Mouse (Mus musculus): ENCODE measurements around the gene Gm4894. TPM values are rescaled to one million over a fixed set of nuclear protein-coding genes. Genes with fewer than 3 reads are reported as not detected.

The Gm4894 gene
- not detected in 2 replicates for polyA plus RNA-seq (2015; fragmentation: Nextera tagmentation; extraction: Ambion mirVana)

DNA sequence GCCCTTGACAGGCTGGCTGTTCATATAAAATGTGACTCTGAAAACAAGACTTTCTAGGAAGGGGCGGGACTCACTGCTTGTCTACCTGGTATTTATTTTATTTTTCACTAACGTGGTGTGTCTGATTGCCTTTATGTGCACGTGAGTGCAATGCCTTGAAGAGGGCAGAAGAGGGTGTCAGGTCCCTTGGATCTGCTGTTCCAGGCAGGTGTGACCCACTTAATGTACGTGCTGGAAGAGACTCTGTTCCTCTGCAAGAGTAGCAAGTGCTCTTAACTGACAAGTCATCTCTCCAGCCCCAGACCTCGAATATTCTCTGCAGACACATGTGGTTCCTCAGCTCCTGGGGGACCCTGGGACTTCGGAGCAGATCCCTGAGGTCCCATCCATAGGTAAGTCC, at the start of gene Gm4894:
Gene Gm4894 (plus strand): TSS at position 301 of the 400 bp plus-strand sequence.
- H3K36me3 ChIP-seq (ENCODE audit: control insufficient read depth, insufficient read depth, low read length): no peaks in the 10 kb centered on the region
- no peaks in the 10 kb centered on the region for H3K9me3 ChIP-seq (ENCODE audit: control insufficient read depth, low read length)
- H3K4me3 ChIP-seq (ENCODE audit: low read length): no peak within 1 kb of the TSS
- H3K4me1 ChIP-seq (replicated peaks; ENCODE audit: control insufficient read depth, insufficient read depth, low read length): no peaks in the 10 kb centered on the region
- H3K27ac ChIP-seq (ENCODE audit: low read length): no peak within 1 kb of the TSS
- no peaks in the 10 kb centered on the region for H3K27me3 ChIP-seq (ENCODE audit: control insufficient read depth, insufficient read depth, low read depth, low read length)
- H3K4me2 ChIP-seq (ENCODE audit: low read depth, low read length): no peak within 1 kb of the TSS
- no peak within 1 kb of the TSS for H3K9ac ChIP-seq (ENCODE audit: low read length)
- no peak for ATAC-seq (ENCODE audit: low read depth)
- 45% methylated on average over 6 of the region's 6 CpGs for WGBS

DNA sequence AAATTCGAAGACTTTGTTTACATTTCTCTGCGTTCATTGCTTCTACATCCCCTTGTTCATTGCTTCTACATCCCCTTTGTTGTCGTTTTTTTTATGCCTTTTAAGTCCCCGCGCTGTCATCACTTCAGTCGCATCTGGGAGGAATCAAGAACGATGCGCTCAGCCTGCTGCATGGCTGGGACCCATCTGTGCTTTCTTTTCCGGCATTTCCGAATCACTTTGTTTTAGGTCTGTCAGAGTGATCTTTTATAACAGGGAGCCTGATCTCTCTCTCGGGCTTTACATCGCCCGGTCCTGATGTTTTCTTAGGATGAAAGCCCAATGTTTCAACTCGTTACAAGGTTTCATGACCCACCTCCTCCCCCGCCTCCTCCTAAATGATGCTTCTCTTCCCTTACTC, 44.0 kb upstream of the Gm4894 start:
- H3K9ac ChIP-seq (ENCODE audit: low read length): no peak overlapping the region
- no peak for ATAC-seq (ENCODE audit: low read depth)
- no peak overlapping the region for H3K27ac ChIP-seq (ENCODE audit: low read length)
- WGBS: 23% methylated on average over 15 of the region's 15 CpGs
- H3K4me2 ChIP-seq (ENCODE audit: low read depth, low read length): peak overlapping the region; percentile 7; the same call in 1 of the 2 replicates
- H3K9me3 ChIP-seq (ENCODE audit: control insufficient read depth, low read length): no peaks in the 10 kb centered on the region
- H3K4me1 ChIP-seq (replicated peaks; ENCODE audit: control insufficient read depth, insufficient read depth, low read length): no peaks in the 10 kb centered on the region
- no peaks in the 10 kb centered on the region for H3K36me3 ChIP-seq (ENCODE audit: control insufficient read depth, insufficient read depth, low read length)
- no peak overlapping the region for H3K4me3 ChIP-seq (ENCODE audit: low read length)
- no peaks in the 10 kb centered on the region for H3K27me3 ChIP-seq (ENCODE audit: control insufficient read depth, insufficient read depth, low read depth, low read length)

DNA sequence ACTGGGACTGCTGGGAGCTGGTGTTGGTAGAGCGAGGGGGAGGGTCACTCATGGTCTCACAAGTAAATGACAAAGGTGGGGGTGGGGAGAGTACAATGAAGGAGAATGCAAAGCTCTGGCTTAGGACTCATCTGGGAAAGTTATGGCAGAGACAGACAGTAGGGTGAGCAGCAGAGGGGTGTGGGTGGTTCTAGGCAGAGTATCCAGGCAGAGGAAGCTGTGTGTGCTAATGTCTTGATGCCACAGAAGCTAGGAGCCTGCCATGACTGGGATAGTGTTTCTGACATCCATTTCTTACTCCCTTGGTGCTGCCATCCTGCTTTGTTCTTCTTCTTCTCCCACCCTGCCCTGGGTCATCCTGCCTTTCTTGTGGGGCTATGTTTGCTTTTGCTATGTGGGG, 38.8 kb upstream of the Gm4894 start:
- Histone ChIP-seq H3K36me3 (ENCODE audit: control insufficient read depth, insufficient read depth, low read length) (no peaks in the 10 kb centered on the region), H3K9me3 (ENCODE audit: control insufficient read depth, low read length) (no peaks in the 10 kb centered on the region), H3K9ac (ENCODE audit: low read length) (no peak overlapping the region), H3K4me1 (replicated peaks; ENCODE audit: control insufficient read depth, insufficient read depth, low read length) (no peaks in the 10 kb centered on the region), H3K27me3 (ENCODE audit: control insufficient read depth, insufficient read depth, low read depth, low read length) (no peaks in the 10 kb centered on the region), H3K4me2 (ENCODE audit: low read depth, low read length) (no peak overlapping the region), H3K27ac (ENCODE audit: low read length) (no peak overlapping the region), H3K4me3 (ENCODE audit: low read length) (no peak overlapping the region)
- no peak for ATAC-seq (ENCODE audit: low read depth)
- WGBS: 69% methylated on average over 1 of the region's 1 CpGs

DNA sequence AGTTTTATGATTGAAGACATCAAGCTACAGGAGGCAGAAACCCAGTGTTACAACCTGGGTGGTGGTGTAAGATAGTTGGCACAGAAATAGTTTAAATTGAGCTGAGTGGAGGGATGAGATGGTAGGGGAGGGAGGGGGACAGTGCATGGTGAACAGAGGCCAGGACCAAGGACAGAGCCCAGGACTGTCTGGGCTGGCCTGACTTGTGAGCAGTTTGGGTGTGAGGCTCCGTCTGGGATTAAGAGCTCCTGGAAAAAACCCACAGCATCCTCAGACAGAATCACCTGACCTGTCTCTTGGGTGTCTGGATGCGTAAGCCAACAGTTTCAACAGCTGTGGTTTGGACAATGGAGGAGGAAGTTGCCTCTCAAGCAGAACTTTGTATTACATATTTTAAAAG, 35.6 kb upstream of the Gm4894 start:
- ATAC-seq (ENCODE audit: low read depth): no peak

DNA sequence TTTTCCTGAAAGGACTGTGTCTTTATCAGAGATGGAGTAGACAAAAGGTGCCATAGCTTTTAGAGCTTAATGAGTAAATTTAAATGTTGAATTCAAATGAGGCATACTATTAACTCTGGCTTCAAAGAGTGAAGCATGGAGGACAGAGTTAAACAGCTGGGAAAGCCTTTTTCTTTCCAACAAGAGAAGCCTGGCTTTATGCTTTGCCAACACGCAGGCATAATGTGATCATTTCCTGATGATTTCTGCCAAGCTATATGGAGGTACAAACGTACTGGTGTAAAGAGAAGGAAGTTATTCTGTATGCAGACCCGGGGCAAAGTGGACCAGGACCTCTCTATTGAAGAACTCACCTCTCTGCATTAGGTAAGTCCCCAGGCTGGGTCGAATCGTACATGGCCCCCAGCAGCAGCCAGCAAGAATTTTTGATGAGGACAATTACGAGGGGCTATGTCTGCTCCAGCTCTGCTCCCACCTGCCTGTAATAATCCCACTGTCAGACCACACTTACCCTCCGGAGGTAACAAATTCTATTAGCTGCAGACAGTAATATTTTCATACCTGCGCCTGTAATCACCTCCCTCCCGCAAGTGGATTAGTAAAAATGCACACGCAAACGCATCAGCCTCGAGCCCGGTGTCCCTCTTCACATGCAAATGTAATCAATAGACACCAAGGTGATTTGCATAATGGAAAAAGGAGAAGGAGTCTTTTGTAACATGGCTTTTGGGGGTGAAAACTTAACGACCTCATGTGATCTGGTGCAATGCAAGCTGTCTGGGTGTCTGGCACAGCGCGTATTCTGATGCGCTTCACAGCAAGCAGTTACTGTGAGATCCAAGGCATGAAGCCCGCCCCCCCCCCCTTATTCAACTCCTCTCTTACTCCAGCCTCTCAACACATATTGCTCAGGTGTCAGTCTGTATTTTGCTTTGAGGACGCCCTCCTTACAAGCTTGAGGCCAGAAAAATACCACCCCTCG, 32.4 kb upstream of the Gm4894 start:
- Histone ChIP-seq H3K9ac (ENCODE audit: low read length) (no peak overlapping the region), H3K4me1 (replicated peaks; ENCODE audit: control insufficient read depth, insufficient read depth, low read length) (no peaks in the 10 kb centered on the region)
- 81% methylated on average over 20 of the region's 20 CpGs for WGBS

More for the DNA sequence above, 35.6 kb upstream of the Gm4894 start:
- no peak overlapping the region for H3K4me3 ChIP-seq (ENCODE audit: low read length)
- no peaks in the 10 kb centered on the region for H3K36me3 ChIP-seq (ENCODE audit: control insufficient read depth, insufficient read depth, low read length)
- H3K27ac ChIP-seq (ENCODE audit: low read length): no peak overlapping the region
- H3K4me2 ChIP-seq (ENCODE audit: low read depth, low read length): no peak overlapping the region
- H3K9me3 ChIP-seq (ENCODE audit: control insufficient read depth, low read length): no peaks in the 10 kb centered on the region
- no peaks in the 10 kb centered on the region for H3K4me1 ChIP-seq (replicated peaks; ENCODE audit: control insufficient read depth, insufficient read depth, low read length)
- no peaks in the 10 kb centered on the region for H3K27me3 ChIP-seq (ENCODE audit: control insufficient read depth, insufficient read depth, low read depth, low read length)
- H3K9ac ChIP-seq (ENCODE audit: low read length): no peak overlapping the region
- WGBS: 32% methylated on average over 2 of the region's 2 CpGs

DNA sequence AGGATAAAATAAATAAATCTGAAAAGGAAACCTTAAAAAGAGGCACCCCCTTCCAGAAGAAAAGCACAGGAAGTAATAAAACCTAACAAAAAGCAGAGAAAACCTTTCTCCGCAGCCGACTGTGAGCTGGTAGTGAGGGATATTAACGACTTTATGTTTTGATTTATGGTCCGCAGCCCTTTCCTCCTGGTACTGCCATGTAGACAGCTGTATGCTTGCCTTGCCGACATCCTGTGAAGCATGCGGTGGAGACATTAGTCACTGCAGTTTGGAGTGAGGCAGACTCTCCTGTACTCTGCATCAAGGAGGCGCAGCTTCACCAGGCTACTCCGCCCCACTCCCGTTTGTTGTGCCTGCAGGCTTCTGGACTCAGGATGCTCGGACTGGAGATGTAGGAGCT, 25.8 kb upstream of the Gm4894 start:
- no peak for ATAC-seq (ENCODE audit: low read depth)
- Histone ChIP-seq H3K36me3 (ENCODE audit: control insufficient read depth, insufficient read depth, low read length) (no peaks in the 10 kb centered on the region), H3K9me3 (ENCODE audit: control insufficient read depth, low read length) (no peaks in the 10 kb centered on the region), H3K4me1 (replicated peaks; ENCODE audit: control insufficient read depth, insufficient read depth, low read length) (no peaks in the 10 kb centered on the region), H3K9ac (ENCODE audit: low read length) (no peak overlapping the region), H3K4me3 (ENCODE audit: low read length) (no peak overlapping the region), H3K4me2 (ENCODE audit: low read depth, low read length) (no peak overlapping the region), H3K27me3 (ENCODE audit: control insufficient read depth, insufficient read depth, low read depth, low read length) (no peaks in the 10 kb centered on the region), H3K27ac (ENCODE audit: low read length) (no peak overlapping the region)
- WGBS: 51% methylated on average over 10 of the region's 10 CpGs

More for the DNA sequence above, 32.4 kb upstream of the Gm4894 start:
- no peaks in the 10 kb centered on the region for H3K36me3 ChIP-seq (ENCODE audit: control insufficient read depth, insufficient read depth, low read length)
- H3K27me3 ChIP-seq (ENCODE audit: control insufficient read depth, insufficient read depth, low read depth, low read length): no peaks in the 10 kb centered on the region
- ATAC-seq (ENCODE audit: low read depth): no peak
- no peaks in the 10 kb centered on the region for H3K9me3 ChIP-seq (ENCODE audit: control insufficient read depth, low read length)
- H3K4me3 ChIP-seq (ENCODE audit: low read length): no peak overlapping the region
- no peak overlapping the region for H3K4me2 ChIP-seq (ENCODE audit: low read depth, low read length)
- no peak overlapping the region for H3K27ac ChIP-seq (ENCODE audit: low read length)

DNA sequence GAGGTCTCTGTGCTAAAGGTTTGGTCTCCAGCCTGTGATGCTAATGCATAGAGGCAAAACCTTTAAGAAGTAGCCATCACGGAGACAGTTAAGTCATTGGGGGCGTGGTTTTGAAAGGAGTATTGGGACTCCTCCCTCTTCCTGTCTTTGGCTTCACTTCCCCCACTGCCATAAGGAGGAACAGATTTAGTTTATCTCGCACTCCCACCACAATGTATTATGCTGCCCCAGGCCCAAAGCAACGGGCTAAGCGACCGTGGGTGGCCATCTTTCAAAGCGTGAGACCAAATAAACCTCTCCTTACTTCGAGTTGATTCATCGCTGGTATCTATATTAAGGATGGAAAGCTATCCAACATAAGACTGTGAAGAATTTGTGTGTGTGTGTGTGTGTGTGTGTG, 22.9 kb upstream of the Gm4894 start:
- Histone ChIP-seq H3K9ac (ENCODE audit: low read length) (no peak overlapping the region), H3K4me1 (replicated peaks; ENCODE audit: control insufficient read depth, insufficient read depth, low read length) (no peaks in the 10 kb centered on the region), H3K27me3 (ENCODE audit: control insufficient read depth, insufficient read depth, low read depth, low read length) (no peaks in the 10 kb centered on the region), H3K36me3 (ENCODE audit: control insufficient read depth, insufficient read depth, low read length) (no peaks in the 10 kb centered on the region), H3K27ac (ENCODE audit: low read length) (no peak overlapping the region), H3K4me2 (ENCODE audit: low read depth, low read length) (no peak overlapping the region), H3K9me3 (ENCODE audit: control insufficient read depth, low read length) (no peaks in the 10 kb centered on the region), H3K4me3 (ENCODE audit: low read length) (no peak overlapping the region)
- no peak for ATAC-seq (ENCODE audit: low read depth)
- WGBS: 68% methylated on average over 9 of the region's 9 CpGs

DNA sequence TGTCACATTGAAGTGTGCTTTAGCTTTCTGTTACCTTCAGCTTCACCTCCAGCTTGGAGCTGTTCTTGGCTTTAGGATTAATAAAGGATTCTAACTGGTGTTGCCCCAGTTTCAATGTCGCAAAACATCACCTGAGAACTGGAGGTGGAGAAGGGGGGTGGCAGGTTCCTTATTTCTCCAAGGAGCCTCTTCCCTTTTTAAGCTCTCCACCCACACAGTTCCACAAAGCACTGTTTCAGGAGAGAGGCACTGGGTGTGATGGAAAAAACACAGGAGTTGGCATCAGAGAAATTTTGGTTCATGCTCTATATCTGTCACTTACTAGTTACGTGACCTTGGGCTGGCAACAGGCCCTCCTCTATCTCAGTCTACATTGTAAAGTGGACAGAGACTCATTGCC, 21.3 kb upstream of the Gm4894 start:
- Histone ChIP-seq H3K4me3 (ENCODE audit: low read length) (no peak overlapping the region), H3K9me3 (ENCODE audit: control insufficient read depth, low read length) (no peaks in the 10 kb centered on the region), H3K27ac (ENCODE audit: low read length) (no peak overlapping the region), H3K9ac (ENCODE audit: low read length) (no peak overlapping the region), H3K27me3 (ENCODE audit: control insufficient read depth, insufficient read depth, low read depth, low read length) (no peaks in the 10 kb centered on the region), H3K36me3 (ENCODE audit: control insufficient read depth, insufficient read depth, low read length) (no peaks in the 10 kb centered on the region), H3K4me2 (ENCODE audit: low read depth, low read length) (no peak overlapping the region), H3K4me1 (replicated peaks; ENCODE audit: control insufficient read depth, insufficient read depth, low read length) (no peaks in the 10 kb centered on the region)
- WGBS: 76% methylated on average over 2 of the region's 2 CpGs
- no peak for ATAC-seq (ENCODE audit: low read depth)

DNA sequence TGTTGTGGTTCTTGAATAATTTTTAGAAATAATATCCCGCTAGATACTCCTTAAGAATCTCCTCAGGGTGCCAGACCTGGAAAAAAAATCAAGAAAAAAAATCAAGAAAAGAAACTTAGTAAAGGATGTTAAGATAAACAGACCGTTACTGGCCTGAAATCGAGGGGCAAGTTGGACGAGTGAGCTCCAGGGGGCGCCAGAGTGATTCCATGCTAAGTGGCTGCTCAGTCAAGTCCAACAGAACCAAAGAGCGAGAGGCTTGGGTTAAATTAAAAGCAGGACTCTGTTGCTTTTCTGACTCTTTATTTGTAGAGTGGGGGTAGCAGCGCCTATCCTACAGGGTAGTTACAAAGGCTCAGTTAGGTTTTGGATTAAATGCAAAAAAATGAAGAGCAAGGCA, 3.5 kb upstream of the Gm4894 start:
- H3K4me3 ChIP-seq (ENCODE audit: low read length): no peak overlapping the region
- H3K9me3 ChIP-seq (ENCODE audit: control insufficient read depth, low read length): no peaks in the 10 kb centered on the region
- no peaks in the 10 kb centered on the region for H3K27me3 ChIP-seq (ENCODE audit: control insufficient read depth, insufficient read depth, low read depth, low read length)
- H3K9ac ChIP-seq (ENCODE audit: low read length): no peak overlapping the region
- H3K36me3 ChIP-seq (ENCODE audit: control insufficient read depth, insufficient read depth, low read length): no peaks in the 10 kb centered on the region
- H3K27ac ChIP-seq (ENCODE audit: low read length): no peak overlapping the region
- no peak overlapping the region for H3K4me2 ChIP-seq (ENCODE audit: low read depth, low read length)
- ATAC-seq (ENCODE audit: low read depth): no peak
- WGBS: 30% methylated on average over 7 of the region's 7 CpGs
- no peaks in the 10 kb centered on the region for H3K4me1 ChIP-seq (replicated peaks; ENCODE audit: control insufficient read depth, insufficient read depth, low read length)
